Mouse (Mus musculus): ENCODE results near the gene Rbm18.
A peak's percentile ranks its signal among the peaks of the same experiment; 100 is the strongest.
"Not testable (repeated sequence)": the region's sequence is repeated elsewhere in the genome, so short reads cannot be mapped to it uniquely, and the experiment has no call there.

Rbm18 gene

GRCm38 (mm10) chr2:36136300-36136941, at the start of gene Rbm18, which contains the start of gene Mrrf:
Gene Rbm18 (minus strand): TSS chr2:36136773.
Gene Mrrf (plus strand): TSS chr2:36136389.
- peak; percentile 96 for DNase-seq

- peak; percentile 40 to 60 for DNase-seq
These were observed 48.3 kb upstream of the Rbm18 start for GRCm38 (mm10) chr2:36184876-36185275.

- DNase-seq, result no peak
These were observed 47.6 kb upstream of the Rbm18 start for GRCm38 (mm10) chr2:36184192-36184591.

GRCm38 (mm10) chr2:36183278-36183677, 46.7 kb upstream of the Rbm18 start:
- DNase-seq, result peak; percentile 51 to 65

GRCm38 (mm10) chr2:36181587-36182368, 45.2 kb upstream of the Rbm18 start:
- DNase-seq, result not testable (repeated sequence)

- no peak for DNase-seq
These were observed 42.9 kb upstream of the Rbm18 start for GRCm38 (mm10) chr2:36179487-36179886.

GRCm38 (mm10) chr2:36172574-36172973, 36.0 kb upstream of the Rbm18 start:
- no peak for DNase-seq

- no peak for DNase-seq
These were observed 35.6 kb upstream of the Rbm18 start for GRCm38 (mm10) chr2:36172136-36172535.

- no peak for DNase-seq
These were observed 32.6 kb upstream of the Rbm18 start for GRCm38 (mm10) chr2:36169176-36169575.

GRCm38 (mm10) chr2:36167990-36168618, 31.5 kb upstream of the Rbm18 start:
- DNase-seq, result no peak

- DNase-seq, result no peak
These were observed 22.8 kb upstream of the Rbm18 start for GRCm38 (mm10) chr2:36159336-36159735.

- DNase-seq, result no peak
These were observed 20.9 kb upstream of the Rbm18 start for GRCm38 (mm10) chr2:36157461-36157860.

- DNase-seq, result not testable (repeated sequence)
These were observed 15.8 kb upstream of the Rbm18 start for GRCm38 (mm10) chr2:36152401-36152800.

- DNase-seq, result no peak
These were observed 12.3 kb upstream of the Rbm18 start for GRCm38 (mm10) chr2:36148876-36149365.

GRCm38 (mm10) chr2:36139096-36139495, 2.5 kb upstream of the Rbm18 start:
- DNase-seq, result no peak

GRCm38 (mm10) chr2:36135887-36136286, 686 bp downstream of the Rbm18 start:
- DNase-seq, result no peak

- DNase-seq, result no peak
These were observed 7.5 kb downstream of the Rbm18 start for GRCm38 (mm10) chr2:36129051-36129450.

- DNase-seq, result no peak
These were observed 8.6 kb downstream of the Rbm18 start for GRCm38 (mm10) chr2:36127973-36128372.

- no peak for DNase-seq
These were observed 9.7 kb downstream of the Rbm18 start for GRCm38 (mm10) chr2:36126795-36127429.

GRCm38 (mm10) chr2:36112632-36113031, 23.9 kb downstream of the Rbm18 start:
- no peak for DNase-seq

- DNase-seq, result no peak
These were observed 28.0 kb downstream of the Rbm18 start for GRCm38 (mm10) chr2:36108615-36109014.

GRCm38 (mm10) chr2:36104956-36105741, 31.4 kb downstream of the Rbm18 start, which contains the start of gene Lhx6:
Gene Lhx6 (minus strand): TSS chr2:36105408.
- peak in 1 of 2 experiments; percentile 17 for DNase-seq
